Mouse (Mus musculus): Measurements from ENCODE around the gene Stag3.

DNA sequence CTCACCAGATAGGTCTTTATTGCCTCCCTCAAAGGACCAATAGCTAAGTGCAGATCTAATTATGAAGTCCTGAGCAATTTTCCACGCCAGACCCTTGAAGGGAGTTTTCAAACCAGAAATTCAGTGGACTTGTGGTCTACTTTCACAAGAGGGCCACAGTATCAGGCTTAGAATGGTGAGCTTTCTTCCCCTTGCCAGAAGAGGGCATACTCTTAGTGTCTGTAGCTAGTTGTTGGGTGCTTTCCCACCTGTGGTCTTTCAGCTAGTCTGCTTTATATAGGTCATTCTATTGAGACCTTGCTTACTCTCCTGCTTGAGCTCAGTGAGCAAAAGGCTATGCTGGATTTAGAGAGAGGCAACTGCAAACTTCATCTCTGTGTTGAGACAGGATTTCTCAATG lies 3.5 kb downstream of the Stag3 start:
- no peak for TF ChIP-seq GATA1 (IDR thresholded peaks at IDR 0.05; ENCODE audit: low read length)
- TF ChIP-seq TAL1 (IDR thresholded peaks at IDR 0.05; ENCODE audit: low read length): no peak
